Mouse (Mus musculus): ENCODE results near the gene Slfn5. TPM values are rescaled to one million over a fixed set of nuclear protein-coding genes. Genes with fewer than 3 reads are reported as not detected.
"Not testable (repeated sequence)": the region's sequence is repeated elsewhere in the genome, so short reads cannot be mapped to it uniquely, and the experiment has no call there.

The Slfn5 gene
- total RNA-seq, 2 experiments from 2014 or later, result 30.3 to 40.0 TPM

- no peak for DNase-seq (ENCODE audit: low spot score in 2 of 2)
These were observed 7.8 kb upstream of the Slfn5 start for GRCm38 (mm10) chr11:82943336-82943735.

DNA sequence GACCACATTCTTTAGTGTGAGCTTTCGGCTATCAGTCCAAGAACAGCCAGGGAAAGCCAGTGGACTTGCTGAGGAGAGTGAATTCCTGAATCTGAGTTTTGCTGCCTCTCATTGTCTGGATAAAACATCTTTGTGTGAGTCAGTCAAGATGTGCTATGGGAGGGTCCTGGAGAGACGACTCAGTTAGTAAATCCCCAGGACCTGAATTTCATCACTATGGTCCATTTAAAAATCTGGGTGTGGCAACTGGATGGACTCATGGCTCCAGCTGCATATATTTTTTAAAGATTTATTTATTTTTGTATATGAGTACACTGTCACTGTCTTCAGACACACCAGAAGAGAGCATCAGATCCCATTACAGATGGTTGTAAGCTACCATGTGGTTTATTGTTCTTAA is 5.5 kb upstream of the Slfn5 start:
- DNase-seq (ENCODE audit: low spot score in 2 of 2), result no peak

- no peak for DNase-seq (ENCODE audit: low spot score in 2 of 2)
These were observed 3.7 kb upstream of the Slfn5 start for GRCm38 (mm10) chr11:82947457-82947856.

- no peak for DNase-seq (ENCODE audit: low spot score in 2 of 2)
These were observed 2.1 kb upstream of the Slfn5 start for GRCm38 (mm10) chr11:82949036-82949435.

DNA sequence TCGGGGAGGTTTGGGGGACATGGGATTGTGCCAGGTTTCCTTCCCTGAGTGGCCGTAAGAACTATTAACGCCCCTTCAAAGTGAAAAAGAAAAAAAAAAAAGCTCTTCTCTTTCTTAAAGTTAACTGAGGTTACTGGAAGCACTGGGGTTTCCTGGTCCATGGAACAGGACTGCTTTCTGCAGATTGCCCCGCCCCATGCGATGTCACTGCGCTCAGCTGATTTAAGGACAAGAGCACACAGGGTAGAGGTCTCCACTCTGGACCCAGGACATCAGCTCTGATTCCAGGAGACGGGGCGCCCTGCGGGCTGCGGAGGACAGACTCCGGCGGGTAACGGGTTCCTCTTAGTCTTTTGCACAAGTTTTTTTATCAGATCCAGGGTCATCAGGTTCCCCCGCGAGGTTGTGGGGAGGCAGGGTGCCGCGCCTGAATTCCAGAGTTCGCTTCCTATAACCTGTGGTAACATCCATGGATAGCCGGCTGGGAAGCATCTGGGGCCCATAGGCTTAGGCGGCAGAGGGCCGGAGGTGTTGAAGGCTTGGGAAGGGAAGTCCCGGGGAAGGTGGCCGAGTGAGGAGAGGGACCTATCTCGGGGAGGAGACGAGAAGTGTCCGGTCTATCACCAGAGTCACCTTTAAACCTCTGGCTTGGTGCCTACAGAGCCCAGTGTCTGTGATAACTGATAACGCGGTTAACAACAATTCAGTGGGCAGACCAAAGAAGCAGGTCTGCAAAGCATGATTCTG is 889 bp downstream of the Slfn5 start:
- DNase-seq (ENCODE audit: low spot score in 2 of 2), result peak; percentile 35 to 63

- DNase-seq (ENCODE audit: low spot score in 2 of 2), result no peak
These were observed 1.7 kb downstream of the Slfn5 start for GRCm38 (mm10) chr11:82952612-82953542.

- DNase-seq (ENCODE audit: low spot score in 2 of 2), result no peak
These were observed 3.5 kb downstream of the Slfn5 start for GRCm38 (mm10) chr11:82954631-82955030.

GRCm38 (mm10) chr11:82956925-82957324 is 5.8 kb downstream of the Slfn5 start:
- DNase-seq (ENCODE audit: low spot score in 2 of 2), result no peak

DNA sequence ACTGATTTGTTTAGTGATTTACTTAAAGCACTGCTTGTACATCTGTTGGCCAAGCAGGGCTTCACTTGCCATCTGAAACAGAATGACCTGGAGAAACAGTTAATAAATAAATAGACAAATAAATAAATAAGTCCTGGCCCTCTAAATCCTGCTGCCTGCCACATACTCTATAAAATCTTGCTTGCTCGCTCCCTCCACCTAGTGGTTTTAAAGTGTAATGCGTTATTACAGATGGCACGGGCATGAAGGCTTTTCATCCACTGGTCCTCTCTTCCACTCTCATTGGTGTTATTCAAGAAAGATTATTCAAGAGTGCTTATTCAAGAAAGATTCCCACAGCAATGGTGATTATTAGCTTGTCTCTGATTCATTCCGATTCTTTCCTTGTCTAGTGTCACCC is 8.5 kb downstream of the Slfn5 start:
- peak in 1 of 2 experiments; percentile 27 for DNase-seq (ENCODE audit: low spot score in 2 of 2)

- no peak for DNase-seq (ENCODE audit: low spot score in 2 of 2)
These were observed 10.6 kb downstream of the Slfn5 start for GRCm38 (mm10) chr11:82961743-82962142.

- DNase-seq (ENCODE audit: low spot score in 2 of 2), result no peak
These were observed 11.1 kb downstream of the Slfn5 start for GRCm38 (mm10) chr11:82962215-82962614.

DNA sequence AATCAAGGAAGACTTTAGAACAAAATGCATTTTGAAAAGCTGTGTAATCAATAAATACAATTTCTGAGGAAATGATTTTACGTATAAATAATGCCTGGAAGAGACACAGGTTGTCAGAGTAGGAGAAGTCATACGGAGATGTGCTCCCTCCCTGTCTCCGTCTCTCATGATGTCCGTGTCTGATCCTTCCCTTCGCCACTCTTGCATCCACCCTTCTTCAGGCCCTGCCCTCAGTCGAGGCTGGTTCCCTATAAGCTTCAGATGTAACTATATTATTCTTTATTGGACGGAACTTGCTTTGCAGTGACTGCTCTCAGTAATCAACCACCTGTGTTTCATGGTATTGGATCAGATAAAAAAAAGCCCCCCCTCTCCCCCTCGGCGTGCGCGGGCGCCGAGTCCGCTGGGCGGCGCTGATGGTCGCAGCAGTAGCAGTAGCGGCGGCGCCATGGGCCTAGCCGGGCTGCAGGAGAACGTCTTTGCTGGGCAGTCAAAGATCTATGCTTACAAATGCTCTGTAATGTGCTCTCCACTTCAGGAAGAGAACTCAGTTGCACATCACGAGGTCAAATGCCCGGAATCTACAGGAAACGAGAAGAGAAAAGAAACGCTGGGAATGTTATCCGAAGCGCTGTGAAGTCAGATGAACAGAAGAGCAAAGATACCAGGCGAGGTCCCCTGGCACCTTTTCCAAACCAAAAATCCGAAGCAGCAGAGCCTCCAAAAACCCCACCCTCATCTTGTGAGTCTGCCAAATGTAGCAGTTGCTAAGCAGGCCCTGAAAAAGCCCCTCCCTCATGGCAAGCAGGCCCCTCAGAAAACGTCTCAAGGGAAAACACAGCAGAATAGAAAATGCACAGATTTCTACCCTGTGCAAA is 19.8 kb downstream of the Slfn5 start:
- DNase-seq (ENCODE audit: low spot score in 2 of 2), result peak; percentile 42 to 52

GRCm38 (mm10) chr11:82971590-82971974 is 20.4 kb downstream of the Slfn5 start:
- no peak for DNase-seq (ENCODE audit: low spot score in 2 of 2)

DNA sequence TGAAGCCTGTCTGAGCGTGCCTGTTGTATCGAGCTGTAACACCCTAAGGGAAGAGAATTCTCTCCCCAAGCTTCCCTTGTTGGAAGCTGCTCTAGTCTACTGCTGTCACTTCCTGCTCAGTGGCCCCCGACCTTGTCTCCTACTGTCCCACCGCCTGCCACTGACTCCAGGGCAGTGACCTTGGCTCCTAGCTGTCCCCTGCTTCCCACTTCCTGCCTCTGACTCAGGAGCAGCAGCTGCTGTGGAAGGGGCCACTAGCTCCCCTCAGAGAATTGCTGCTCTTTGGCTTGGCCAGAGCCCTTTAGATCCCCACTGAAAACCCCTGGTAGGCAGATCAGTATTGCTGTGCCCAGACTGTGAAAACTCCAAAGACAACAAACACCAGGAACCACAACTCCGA is 22.8 kb downstream of the Slfn5 start:
- DNase-seq (ENCODE audit: low spot score in 2 of 2), result peak in 1 of 2 experiments; percentile 17

DNA sequence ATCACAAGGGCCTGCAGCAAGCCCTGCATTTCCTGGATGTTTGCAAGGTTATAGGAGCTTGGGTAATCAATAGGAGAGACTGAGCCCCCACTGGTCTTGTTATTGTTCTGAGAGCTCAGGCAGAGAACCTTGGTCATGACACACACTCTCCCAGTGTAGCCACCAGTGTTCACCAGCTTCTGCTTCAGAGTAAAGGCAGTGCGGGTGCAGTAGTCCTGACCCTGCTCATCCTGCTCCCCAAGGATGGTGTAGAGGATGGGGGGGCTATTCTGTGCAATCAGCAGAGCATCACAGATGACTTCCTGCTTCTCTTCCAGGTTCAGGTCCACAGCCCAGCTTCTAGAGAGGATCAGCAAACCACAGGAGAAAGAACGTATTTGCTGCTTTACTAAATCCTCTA is 31.3 kb downstream of the Slfn5 start:
- DNase-seq (ENCODE audit: low spot score in 2 of 2), result not testable (repeated sequence)

DNA sequence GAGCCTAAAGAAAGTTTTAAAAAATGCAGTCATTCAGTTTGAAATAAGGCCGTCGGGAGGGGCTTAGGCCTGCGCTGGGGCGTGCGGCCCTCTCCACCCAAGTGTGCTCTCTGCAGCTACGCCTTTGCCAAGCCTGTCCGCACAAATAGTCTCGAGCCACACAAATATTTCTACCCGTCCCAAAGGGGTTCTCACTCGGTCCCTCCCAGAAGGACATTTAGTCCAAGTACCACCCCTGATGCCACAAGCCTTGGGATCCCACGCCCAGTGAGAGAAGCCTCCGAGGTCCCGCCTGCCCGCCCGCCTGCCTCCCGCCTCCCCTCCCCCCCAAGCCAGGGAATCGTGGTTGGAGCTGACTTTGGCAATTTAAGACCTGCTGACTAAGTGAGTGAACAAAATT is 32.0 kb downstream of the Slfn5 start:
- DNase-seq (ENCODE audit: low spot score in 2 of 2), result no peak

DNA sequence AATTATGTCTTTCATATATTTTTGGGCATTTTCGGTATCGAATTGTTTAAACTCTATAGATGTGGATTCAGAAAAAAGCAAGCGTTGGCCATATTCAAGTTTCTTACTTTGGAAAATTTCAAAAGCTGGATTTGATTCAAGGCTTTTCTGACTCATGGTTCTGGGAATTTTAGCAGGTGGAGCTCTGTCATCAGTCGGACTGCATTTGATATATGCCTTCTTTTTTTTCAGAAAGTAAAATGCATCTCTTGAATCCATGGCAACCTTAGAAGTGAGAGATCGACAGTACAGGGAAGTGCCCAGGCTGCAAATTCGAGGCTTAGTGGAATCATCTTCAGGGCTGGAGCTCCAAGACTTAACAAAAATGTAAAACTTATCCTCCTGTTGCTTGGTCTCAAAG is 36.5 kb downstream of the Slfn5 start:
- DNase-seq (ENCODE audit: low spot score in 2 of 2), result no peak

GRCm38 (mm10) chr11:82989357-82989756 is 38.2 kb downstream of the Slfn5 start:
- no peak for DNase-seq (ENCODE audit: low spot score in 2 of 2)

DNA sequence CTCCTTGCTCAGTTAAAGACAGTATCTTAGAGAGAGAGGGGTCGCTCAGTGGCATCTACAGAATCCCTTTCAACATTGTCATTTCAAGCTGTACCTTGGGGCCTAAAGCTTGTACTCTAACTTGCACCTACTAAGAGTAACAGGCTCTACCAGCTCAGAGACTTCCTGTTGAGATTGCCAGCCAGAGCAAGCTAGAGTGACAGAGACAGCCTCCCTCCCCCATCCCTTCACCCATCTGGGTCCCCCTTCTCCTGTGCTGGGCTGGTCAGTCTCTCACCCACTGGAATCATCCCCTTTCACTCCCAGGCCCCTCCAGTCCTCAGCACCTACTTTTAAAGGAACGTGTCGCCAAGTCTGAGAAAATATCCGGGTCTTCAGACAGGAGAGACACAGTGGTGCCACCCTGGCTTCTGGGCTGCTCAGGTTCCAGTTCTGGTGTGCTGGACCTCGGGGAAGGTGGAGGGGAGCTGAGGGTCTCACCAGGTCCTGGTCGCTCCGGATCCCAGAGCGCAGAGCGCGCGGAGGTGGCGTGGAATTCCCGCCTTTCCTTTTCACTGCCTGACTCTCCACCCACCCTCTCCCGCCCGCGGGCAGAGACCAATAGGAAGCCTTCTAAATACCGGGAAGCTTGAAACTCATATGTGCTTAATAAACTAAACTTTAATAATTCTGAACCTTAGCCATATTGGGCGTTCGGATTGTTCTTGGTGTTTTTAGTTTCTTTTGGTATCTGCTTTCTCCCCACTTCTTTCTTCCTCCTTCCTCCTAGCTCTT is 39.6 kb downstream of the Slfn5 start:
- DNase-seq (ENCODE audit: low spot score in 2 of 2), result peak; percentile 38 to 39

- DNase-seq (ENCODE audit: low spot score in 2 of 2), result peak; percentile 54 to 70
These were observed 40.5 kb downstream of the Slfn5 start, which contains the start of gene Slfn9 for GRCm38 (mm10) chr11:82991469-82992166. TSS of gene Slfn9 (minus strand) at chr11:82991830.
